Mouse (Mus musculus): Measurements from ENCODE around the gene Ccdc60.

Gene Ccdc60

GRCm38 (mm10) chr5:116271511-116272227, 17.1 kb downstream of the Ccdc60 start:
- DNase-seq (ENCODE audit: low spot score in 2 of 2): no peak

- DNase-seq (ENCODE audit: low spot score in 2 of 2): no peak
Observed at GRCm38 (mm10) chr5:116269212-116270145, 19.3 kb downstream of the Ccdc60 start.

GRCm38 (mm10) chr5:116262689-116263088, 26.1 kb downstream of the Ccdc60 start:
- no peak for DNase-seq (ENCODE audit: low spot score in 2 of 2)

- no peak for DNase-seq (ENCODE audit: low spot score in 2 of 2)
Observed at GRCm38 (mm10) chr5:116261944-116262343, 26.8 kb downstream of the Ccdc60 start.

GRCm38 (mm10) chr5:116260356-116260755, 28.4 kb downstream of the Ccdc60 start:
- DNase-seq (ENCODE audit: low spot score in 2 of 2): no peak

GRCm38 (mm10) chr5:116258321-116258860, 30.4 kb downstream of the Ccdc60 start:
- DNase-seq (ENCODE audit: low spot score in 2 of 2): no peak

GRCm38 (mm10) chr5:116253914-116254313, 34.9 kb downstream of the Ccdc60 start:
- no peak for DNase-seq (ENCODE audit: low spot score in 2 of 2)

GRCm38 (mm10) chr5:116252186-116252585, 36.6 kb downstream of the Ccdc60 start:
- DNase-seq (ENCODE audit: low spot score in 2 of 2): no peak

- DNase-seq (ENCODE audit: low spot score in 2 of 2): no peak
Observed at GRCm38 (mm10) chr5:116246642-116247041, 42.1 kb downstream of the Ccdc60 start.

- DNase-seq (ENCODE audit: low spot score in 2 of 2): no peak
Observed at GRCm38 (mm10) chr5:116244476-116244875, 44.3 kb downstream of the Ccdc60 start.

GRCm38 (mm10) chr5:116243622-116244021, 45.2 kb downstream of the Ccdc60 start:
- no peak for DNase-seq (ENCODE audit: low spot score in 2 of 2)

GRCm38 (mm10) chr5:116231841-116232643, 56.7 kb downstream of the Ccdc60 start:
- peak; percentile 45 to 58 for DNase-seq (ENCODE audit: low spot score in 2 of 2)

GRCm38 (mm10) chr5:116228414-116228813, 60.4 kb downstream of the Ccdc60 start:
- DNase-seq (ENCODE audit: low spot score in 2 of 2): no peak

GRCm38 (mm10) chr5:116224023-116224422, 64.8 kb downstream of the Ccdc60 start:
- DNase-seq (ENCODE audit: low spot score in 2 of 2): no peak

- DNase-seq (ENCODE audit: low spot score in 2 of 2): no peak
Observed at GRCm38 (mm10) chr5:116221916-116222315, 66.9 kb downstream of the Ccdc60 start.

GRCm38 (mm10) chr5:116219288-116219687, 69.5 kb downstream of the Ccdc60 start:
- no peak for DNase-seq (ENCODE audit: low spot score in 2 of 2)

- no peak for DNase-seq (ENCODE audit: low spot score in 2 of 2)
Observed at GRCm38 (mm10) chr5:116212706-116213105, 76.1 kb downstream of the Ccdc60 start.

- DNase-seq (ENCODE audit: low spot score in 2 of 2): no peak
Observed at GRCm38 (mm10) chr5:116209378-116210091, 79.2 kb downstream of the Ccdc60 start.

GRCm38 (mm10) chr5:116208741-116209368, 79.9 kb downstream of the Ccdc60 start:
- DNase-seq (ENCODE audit: low spot score in 2 of 2): no peak

- DNase-seq (ENCODE audit: low spot score in 2 of 2): no peak
Observed at GRCm38 (mm10) chr5:116202692-116203091, 86.1 kb downstream of the Ccdc60 start.
